Mouse (Mus musculus): Measurements from ENCODE around the gene Spag7. TPM values are rescaled to one million over a fixed set of nuclear protein-coding genes. Genes with fewer than 3 reads are reported as not detected.

Gene Spag7
- total RNA-seq, 2 experiments from 2014 or later, result 11.1 to 36.9 TPM

DNA sequence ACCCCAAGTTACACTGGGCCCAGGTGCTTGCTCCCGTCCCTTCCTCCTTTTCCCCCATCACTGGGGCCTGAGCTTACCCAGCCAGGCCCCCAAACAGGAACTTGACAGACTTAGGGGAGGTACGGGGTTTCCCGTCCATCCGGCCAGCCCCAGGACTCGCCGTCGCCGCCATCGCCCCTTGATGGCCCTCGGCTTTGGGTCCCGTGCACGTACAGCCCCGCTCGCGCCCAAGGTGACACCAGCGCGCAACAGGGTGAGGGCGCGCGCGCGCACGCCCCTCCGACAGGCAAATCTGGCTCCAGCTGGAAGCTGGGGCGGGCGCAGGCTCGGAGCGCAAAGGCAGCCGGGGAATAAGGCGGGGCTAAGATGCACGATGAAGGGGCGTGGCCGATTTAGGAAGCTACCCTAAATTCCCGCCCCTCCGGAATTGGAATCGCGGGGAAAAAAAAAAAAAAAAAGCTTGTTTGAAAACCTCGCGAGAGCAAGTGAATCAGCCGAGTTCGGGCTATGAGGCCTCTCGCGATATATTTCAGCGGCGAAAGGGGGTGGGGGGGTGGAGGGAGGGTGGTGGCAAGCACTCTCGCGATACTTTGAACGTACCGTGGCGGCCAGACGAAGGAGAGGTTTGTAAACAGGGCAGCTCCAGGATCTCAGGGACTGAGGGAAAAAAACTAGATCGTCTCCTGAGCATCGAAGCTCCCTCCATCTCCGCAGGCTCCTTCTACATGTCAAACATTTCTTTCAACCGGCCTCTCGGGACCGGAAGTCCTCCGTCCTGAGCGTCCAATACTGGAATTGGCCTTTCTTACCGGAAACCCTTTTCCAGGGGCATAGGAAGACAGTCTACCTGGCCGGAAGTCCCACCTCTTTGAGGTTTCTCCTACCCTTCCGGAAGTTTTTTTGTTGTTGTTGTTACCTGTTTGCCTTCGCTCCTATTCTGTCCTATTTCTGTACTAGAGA lies 22.2 kb downstream of the Spag7 start, which contains the start of the genes Rnf167 and Slc25a11:
Rnf167 (plus strand) TSS at position 545 of the 960 bp plus-strand sequence.
Slc25a11 (minus strand) TSS at position 789 of the 960 bp plus-strand sequence.
- ATAC-seq (replicated peaks; ENCODE audit: low FRiP score, poor library complexity, severe bottlenecking), result peak; percentile 79

DNA sequence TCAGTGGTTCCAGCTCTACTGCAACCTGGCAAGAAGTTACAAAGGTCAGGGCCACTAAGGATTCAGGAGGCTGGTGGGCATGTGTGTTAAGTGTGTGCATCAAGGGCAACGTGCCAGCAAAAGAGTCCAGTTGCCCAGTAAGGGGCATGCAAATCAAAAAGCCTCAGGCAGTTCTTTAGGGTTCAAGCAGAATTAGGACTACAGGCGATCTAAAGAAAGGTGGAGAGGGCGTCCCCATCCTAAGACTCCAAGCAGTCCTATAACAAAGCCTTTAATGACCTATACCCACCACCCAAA lies 23.0 kb downstream of the Spag7 start:
- ATAC-seq (replicated peaks; ENCODE audit: low FRiP score, poor library complexity, severe bottlenecking), result no peak

DNA sequence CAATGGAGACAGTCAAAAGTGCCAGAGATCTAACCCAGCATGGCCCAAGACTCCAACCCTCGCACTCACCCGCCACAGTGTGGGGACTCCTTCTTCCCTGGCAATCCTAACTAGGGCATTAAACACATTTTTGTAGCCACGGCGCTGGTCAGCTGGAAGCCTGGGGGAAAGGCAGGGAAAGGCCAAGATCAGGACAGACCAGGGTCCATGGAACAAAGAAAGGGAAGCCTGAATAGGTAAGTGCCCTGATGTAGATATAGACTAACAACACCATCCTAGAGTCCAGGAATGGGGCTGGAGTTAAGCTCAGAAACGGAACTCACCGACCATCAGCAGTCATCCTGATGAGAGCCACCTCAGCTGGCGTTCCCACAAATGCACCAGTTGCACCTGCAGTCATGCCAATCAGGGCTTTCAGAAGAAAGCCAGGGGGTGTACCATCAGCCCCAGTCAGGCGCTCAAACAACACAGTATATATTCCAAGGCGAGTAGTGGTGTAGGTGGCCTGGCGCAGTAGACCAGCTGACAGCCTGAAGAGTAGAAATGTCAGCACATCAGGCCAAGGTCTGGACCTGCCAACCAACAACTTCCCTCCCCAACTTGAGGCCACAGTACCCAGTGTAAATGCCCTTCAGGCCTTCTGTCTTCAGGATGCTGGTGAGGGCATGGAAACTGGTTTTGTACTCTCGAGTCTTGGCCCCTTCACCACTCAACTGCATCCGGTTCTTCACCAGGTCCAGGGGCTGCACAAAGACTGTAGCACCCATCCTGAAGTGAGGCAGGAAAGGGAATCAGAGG lies 23.6 kb downstream of the Spag7 start:
- no peak for ATAC-seq (replicated peaks; ENCODE audit: low FRiP score, poor library complexity, severe bottlenecking)

DNA sequence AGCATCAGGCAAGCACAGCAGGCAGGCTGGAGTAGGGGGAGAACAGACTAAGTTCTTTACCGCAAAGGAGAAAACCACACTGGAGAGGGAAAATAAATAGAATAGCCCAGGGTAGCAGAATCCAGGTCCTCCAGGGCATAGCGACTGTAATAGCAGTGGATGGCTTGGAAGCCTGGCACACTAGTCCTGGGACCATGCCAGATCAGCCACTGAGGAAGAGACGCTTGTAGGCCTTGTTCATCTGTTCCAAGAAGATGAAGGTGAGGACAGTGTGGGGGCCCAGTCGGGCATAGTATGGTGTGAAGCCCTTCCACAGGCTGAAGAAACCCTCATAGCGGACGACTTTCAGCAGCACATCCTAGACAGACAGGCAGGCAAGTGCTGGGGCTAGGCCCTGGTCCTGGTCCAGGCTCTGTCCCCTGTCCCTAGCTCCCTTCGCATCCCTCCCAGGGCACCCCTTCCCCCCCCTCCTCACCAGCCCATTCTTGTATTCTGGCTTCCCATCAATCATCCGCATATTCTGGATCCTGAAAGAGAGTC lies 24.6 kb downstream of the Spag7 start:
- ATAC-seq (replicated peaks; ENCODE audit: low FRiP score, poor library complexity, severe bottlenecking), result no peak

DNA sequence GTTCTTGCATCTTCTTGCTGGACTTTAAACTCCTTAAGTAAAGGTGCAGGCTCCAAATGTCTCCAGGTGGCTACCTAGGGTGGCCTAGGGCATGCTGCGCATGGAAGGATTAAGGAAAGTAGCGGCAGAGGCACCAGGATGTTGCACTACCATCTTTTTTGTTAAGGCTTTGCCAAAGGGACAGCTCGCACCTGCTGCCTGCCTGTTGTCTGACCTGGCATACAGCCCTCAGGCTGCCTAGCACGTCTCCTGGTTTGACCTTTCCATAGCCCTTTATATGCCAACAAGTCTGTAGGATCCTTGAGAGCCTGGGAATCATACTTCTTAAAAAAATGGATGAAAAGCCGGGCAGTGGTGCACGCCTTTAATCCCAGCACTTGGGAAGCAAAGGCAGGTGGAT lies 26.2 kb downstream of the Spag7 start:
- no peak for ATAC-seq (replicated peaks; ENCODE audit: low FRiP score, poor library complexity, severe bottlenecking)

DNA sequence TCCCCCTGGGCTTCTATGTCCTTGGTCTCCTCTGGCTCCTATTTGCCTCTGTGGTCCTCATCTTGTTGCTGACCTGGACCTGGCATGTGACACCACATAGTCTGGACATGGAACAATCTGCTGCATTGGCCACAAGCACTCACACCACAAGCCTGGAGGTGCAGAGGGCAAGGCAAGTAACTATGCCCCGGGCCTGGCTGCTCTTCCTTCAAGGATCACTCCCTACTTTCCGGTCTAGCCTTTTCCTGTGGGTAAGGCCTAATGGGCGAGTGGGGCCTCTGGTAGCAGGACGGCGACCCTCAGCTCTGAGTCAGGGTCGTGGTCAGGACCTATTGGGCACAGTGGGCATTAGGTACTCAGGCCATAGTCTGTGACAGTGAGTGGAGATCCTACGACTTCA lies 28.0 kb downstream of the Spag7 start:
- no peak for ATAC-seq (replicated peaks; ENCODE audit: low FRiP score, poor library complexity, severe bottlenecking)

DNA sequence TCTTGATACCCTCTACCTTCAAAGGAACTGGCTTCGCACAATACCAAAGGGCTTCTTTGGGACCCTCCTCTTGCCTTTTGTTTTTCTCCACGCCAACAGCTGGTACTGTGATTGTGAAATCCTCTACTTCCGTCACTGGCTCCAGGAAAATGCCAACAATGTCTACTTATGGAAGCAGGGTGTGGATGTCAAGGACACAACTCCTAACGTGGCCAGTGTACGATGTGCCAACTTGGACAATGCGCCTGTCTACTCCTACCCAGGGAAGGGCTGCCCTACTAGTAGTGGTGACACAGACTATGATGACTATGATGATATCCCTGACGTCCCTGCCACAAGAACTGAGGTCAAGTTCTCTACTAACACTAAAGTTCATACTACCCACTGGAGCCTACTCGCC lies 29.2 kb downstream of the Spag7 start:
- no peak for ATAC-seq (replicated peaks; ENCODE audit: low FRiP score, poor library complexity, severe bottlenecking)

DNA sequence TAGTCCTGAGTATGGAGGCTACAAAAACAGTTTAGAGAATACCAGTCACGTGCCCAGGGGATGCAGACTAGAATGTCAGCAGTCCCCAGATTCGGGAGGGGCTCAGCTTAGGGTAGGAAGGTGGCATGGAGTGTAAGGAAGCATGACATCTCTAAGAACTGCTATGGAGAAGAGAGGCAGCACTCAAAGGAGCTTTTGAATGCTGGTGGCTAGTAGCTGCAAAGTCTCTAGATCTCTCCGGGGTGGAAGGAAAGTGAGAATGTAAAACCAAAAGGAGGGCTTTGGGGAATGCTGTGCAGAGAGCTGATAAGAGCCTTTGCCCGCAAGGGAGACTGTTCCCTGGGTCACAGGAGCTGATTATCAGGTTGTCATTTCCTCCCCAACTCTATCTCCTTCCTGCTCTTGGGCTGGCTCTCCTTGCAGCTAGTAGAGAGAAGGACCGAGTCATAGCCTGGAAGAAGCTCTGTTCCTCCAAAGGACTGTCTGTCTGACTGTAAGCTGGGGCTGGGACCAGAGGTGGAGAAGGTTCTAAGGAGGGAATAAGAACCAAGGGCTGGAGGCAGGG lies 30.4 kb downstream of the Spag7 start, which contains the start of gene Gp1ba:
Gp1ba (plus strand) TSS at position 409 of the 565 bp plus-strand sequence.
- ATAC-seq (replicated peaks; ENCODE audit: low FRiP score, poor library complexity, severe bottlenecking), result peak; percentile 90

DNA sequence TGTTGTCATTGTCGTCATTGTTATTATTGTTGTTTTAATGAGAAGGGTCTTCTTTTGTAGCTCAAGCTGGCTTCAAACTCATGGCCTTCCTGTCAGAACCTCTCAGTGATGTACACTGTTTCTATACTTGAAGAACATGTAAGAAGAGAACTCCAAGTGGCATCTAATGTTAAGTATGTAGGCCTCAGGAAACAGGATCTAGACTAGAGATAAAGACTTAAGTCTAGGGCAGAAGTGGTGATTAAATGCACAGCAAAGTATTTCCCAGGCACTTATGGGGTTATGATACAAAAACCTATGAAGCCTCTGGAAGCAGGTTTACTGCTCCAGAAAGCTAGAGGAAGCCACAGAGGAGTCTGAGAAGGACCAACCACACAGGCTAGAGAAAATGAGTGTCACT lies 30.9 kb downstream of the Spag7 start:
- peak; percentile 16; the same call in 1 of the 2 replicates for ATAC-seq (replicated peaks; ENCODE audit: low FRiP score, poor library complexity, severe bottlenecking)

DNA sequence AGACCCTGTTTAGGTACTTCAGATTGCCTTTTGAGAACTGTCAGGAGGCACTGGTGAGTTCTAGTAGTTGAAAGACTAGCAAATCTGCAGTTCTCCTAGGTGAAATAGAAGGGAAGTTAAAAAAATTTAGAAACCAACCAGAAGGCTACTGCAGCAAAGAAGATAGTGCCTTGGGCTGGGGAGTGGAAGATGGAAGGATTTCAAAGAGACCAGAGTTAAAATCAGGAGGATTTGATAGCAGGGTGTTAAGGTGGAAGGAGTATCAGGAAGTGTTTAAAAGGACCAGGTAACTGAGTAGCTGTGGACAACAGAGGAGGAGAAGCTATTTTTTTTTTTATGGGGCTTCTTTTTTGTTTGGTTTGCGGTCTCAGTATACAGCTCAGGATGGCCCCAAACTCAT lies 31.5 kb downstream of the Spag7 start:
- ATAC-seq (replicated peaks; ENCODE audit: low FRiP score, poor library complexity, severe bottlenecking), result no peak

DNA sequence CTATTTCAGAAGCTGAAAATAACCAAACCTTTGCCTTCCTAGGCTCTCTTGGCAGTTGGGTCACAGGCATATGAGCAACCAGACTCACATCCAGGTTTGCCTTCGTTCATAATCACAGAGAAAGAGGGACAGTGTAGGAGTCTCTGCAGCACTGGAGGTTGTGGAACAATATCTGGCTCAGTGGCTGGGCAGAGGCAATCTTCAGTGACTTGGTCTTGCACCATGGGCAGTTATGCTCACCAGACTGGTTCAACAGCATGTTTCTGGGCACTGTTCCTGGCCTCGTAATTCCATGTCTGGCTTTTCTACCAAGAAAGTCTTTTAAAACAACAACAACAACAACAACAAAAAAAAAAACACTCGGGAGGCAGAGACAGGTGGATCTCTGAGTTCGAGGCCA lies 33.6 kb downstream of the Spag7 start:
- no peak for ATAC-seq (replicated peaks; ENCODE audit: low FRiP score, poor library complexity, severe bottlenecking)

DNA sequence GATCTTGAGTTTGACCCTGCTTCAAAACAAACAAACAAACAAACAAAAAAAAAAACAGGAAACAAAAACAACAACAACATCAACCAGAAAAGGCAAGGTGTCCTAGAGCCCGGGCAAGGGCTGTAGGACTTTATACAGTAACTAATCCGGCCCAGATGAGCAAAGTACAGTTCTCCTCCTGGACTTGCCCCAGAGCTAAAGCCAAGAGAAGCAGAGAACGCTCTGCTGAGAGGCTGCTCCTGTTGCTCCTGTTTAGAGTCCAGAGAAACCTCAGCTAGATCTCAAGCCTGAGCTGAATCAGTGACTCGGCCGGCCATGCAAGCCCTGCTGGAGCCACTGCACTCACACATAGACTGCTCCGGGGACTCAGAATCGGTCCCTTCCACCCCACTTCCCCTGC lies 39.1 kb downstream of the Spag7 start:
- no peak for ATAC-seq (replicated peaks; ENCODE audit: low FRiP score, poor library complexity, severe bottlenecking)

DNA sequence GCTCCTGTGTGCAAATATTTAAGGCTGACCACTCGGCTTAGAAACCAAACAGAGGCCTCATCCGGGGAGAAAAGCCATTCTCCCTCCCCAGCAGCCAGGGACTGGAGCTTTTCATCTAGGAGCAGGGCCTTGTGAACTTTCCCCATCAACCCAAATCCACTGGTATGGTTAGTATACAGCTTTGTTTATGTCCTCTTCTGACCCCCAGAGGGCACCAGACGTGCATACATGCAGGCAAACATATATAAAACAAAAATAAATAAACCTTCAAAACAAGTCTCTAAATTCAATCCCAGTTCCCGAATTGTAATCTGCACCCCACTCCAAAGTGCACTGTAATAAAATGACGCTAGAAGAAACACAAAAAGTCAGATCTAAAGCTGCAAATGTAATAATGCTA lies 39.7 kb downstream of the Spag7 start:
- ATAC-seq (replicated peaks; ENCODE audit: low FRiP score, poor library complexity, severe bottlenecking), result 0 out of 2 replicates have a peak, but pooled peaks have one; percentile 60

DNA sequence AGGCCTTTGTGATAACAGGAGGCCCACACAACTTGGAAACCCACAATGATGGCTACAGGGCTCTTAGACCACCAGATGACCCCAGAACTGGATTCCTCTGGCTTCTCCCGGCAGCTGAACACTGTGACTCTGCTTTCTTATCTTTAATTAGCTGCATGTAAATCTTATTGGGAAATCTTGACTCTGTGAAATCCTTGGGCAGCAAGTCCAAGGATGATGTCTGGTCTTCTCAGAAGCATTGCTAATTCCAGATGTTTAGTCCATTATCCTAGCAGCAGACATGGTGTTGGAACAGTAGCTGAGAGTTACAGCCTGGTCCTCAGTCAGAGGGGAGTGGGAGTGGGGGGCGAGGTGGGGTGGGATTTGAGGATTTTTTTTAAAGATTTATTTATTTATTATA lies 40.8 kb downstream of the Spag7 start:
- ATAC-seq (replicated peaks; ENCODE audit: low FRiP score, poor library complexity, severe bottlenecking), result no peak

DNA sequence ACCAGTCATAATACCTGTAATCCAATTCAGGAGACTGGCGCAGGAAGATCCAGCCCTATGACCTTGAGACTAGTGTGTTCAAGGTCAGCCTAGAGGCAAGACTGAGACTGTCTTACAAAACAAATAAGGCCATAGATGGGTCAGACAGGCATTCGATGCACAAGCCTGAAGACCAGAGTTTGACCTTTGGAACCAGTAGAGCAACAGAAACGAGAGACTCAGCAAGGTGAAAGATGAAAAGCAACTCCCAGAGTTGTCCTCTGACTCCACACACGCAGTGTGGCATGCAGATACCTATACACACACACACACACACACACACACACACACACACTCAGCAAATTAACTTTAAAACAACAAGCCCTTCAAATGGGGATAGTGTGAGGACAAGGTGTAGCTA lies 42.3 kb downstream of the Spag7 start:
- ATAC-seq (replicated peaks; ENCODE audit: low FRiP score, poor library complexity, severe bottlenecking), result no peak

DNA sequence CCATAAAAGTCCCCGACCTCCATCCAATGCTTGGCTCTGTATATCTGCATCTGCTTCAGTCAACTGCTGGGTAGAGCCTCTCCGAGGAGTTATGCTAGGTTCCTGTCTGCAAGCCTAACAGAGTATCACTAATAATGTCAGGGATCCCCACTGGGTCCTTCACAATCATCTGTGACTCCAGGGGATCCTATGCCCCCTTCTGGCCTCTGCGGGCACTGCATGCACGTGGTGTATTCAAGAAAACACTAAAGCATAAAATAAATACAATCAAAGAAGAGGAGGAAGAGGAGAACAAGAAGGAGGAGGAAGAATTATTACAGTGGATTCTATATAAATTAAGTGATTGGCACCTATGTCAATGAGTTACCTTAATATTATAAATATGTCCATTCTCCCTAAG lies 43.7 kb downstream of the Spag7 start:
- peak; percentile 62; the same call in 1 of the 2 replicates for ATAC-seq (replicated peaks; ENCODE audit: low FRiP score, poor library complexity, severe bottlenecking)

DNA sequence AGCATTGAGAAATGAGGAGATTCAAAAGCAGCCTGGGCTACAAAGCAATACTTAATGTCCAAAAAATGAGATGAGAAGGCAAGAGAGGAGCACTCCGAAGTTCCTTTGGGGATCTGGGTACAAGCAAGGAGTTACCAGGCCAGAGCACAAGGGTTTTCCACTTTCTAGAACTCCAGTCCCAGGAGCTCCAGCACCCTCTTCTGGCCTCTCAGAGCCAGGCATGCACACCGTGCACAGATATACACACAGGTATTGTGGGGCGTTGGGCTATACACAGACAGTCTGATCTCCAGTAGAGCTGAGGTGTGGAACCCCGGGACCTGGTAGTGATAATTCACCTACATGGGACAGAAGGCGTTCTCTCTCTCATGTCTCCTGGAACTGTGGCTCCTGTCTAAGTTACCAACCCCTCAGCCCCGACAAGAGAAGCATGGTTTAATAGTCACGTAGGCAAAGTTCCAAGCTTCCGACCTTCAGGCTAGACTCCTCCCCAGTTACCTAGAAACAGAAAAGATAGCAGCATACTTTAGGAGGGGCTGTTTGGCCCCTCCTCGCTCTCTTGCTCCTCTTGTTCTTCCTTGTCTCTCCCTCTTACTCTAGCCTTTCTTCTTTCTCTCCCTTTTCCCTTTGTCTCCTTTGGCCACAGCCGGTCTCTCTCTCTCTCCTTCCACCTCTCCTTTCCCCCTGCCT lies 46.0 kb downstream of the Spag7 start:
- ATAC-seq (replicated peaks; ENCODE audit: low FRiP score, poor library complexity, severe bottlenecking), result no peak

DNA sequence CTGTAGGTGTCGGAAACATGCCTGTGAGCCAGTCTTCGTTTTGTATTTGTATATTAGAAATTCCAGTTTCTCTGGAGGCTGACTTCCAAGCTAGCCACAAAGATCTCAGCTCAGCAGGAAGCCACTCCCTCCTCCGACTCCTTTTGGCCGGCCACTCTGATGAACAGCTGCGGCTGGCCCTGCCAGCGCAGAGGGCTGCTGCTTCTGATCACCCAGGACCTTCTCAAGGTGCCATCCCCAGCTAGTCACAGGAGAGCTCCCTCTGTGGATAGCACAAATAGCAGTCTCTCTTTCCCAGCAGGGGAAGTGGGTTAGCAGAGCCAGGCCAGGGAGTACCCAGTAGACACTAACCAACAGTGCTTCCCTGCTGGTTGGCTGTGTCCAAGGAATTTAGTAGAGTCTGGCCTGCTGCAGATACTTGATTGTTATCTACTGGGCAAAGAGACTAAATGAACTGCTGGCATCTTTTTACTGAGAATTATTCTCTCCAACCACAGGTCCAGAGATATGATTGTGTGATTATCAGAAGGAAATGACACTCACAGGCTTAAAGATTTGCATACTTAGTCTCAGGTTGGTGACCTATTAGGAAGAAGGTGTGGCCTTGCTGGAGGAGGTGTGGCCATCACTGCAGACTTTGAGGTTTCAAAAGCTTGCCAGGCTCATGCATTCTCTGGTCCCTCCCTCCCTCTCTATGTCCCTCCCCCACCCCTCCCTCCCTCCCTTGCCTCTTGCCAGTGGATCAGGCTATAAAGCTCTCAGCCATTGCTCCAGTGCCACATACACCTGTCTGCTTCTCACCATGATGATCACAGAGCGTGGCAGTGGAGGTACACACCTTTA lies 47.0 kb downstream of the Spag7 start:
- no peak for ATAC-seq (replicated peaks; ENCODE audit: low FRiP score, poor library complexity, severe bottlenecking)

DNA sequence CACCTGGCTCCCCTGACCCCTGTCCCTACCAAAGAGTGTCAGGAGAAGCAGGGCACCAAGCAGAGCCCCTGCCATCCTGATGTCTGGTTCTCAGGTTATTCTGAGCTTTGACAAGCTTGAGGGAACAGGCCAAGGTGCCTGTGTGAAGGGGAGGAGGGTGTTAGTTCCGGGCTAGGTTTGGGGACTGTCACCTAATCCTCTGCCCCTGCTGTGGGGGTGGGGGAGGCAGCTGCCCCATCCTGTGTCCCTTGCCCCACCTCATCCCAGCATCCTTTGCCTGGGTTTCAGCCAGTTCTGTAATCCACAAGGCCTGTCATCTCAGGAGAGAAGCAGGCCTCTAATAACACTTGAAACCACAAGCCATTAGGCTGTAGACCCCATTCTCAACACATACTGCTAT lies 50.1 kb downstream of the Spag7 start, which contains the start of gene Chrne:
Chrne (minus strand) TSS at position 116 of the 400 bp plus-strand sequence.
- no peak for ATAC-seq (replicated peaks; ENCODE audit: low FRiP score, poor library complexity, severe bottlenecking)

All from erythroid progenitor cell, adult 5-6 weeks (primary cell).